Mouse (Mus musculus) thymus, adult 2 months (tissue): ENCODE measurements around the gene Ssh2. TPM values are rescaled to one million over a fixed set of nuclear protein-coding genes. Genes with fewer than 3 reads are reported as not detected.

Source experiments
- DNase-seq: peaks from one replicate; pipeline ENCODE4 v3.0.0; 2021
- H3K27ac ChIP-seq: fragments of 200-500 bp; 2 replicates; pipeline ENCODE4 v1.5.1; 2012; ENCODE audit warnings: low read length, control low read depth; ENCODE audit not compliant: control insufficient read depth, insufficient read depth
- H3K27me3 ChIP-seq: fragments of 200-500 bp; 2 replicates; pipeline ENCODE4 v1.6.1; 2012; ENCODE audit warnings: mild to moderate bottlenecking, low read length, moderate library complexity, mixed read lengths; ENCODE audit not compliant: control insufficient read depth, insufficient read depth
- H3K36me3 ChIP-seq: fragments of 200-500 bp; 2 replicates; pipeline ENCODE4 v1.6.1; 2012; ENCODE audit warnings: mild to moderate bottlenecking, low read length, moderate library complexity; ENCODE audit not compliant: control insufficient read depth, insufficient read depth
- H3K4me1 ChIP-seq: fragments of 200-500 bp; replicated peaks from 2 replicates; pipeline ENCODE4 v1.6.1; 2012; ENCODE audit warnings: low read length; ENCODE audit not compliant: control insufficient read depth, insufficient read depth
- H3K4me3 ChIP-seq: fragments of 200-500 bp; 2 replicates; pipeline ENCODE4 v1.5.1; 2012; ENCODE audit warnings: mild to moderate bottlenecking, low read length, control low read depth, moderate library complexity; ENCODE audit not compliant: control insufficient read depth, insufficient read depth
- CTCF ChIP-seq: fragments of 200-500 bp; IDR thresholded peaks from 2 replicates; pipeline ENCODE4 v1.5.1; 2012; ENCODE audit warnings: mild to moderate bottlenecking, control low read depth, low read length, moderate library complexity, borderline replicate concordance; ENCODE audit not compliant: control insufficient read depth, poor library complexity, insufficient read depth; ENCODE audit errors: extremely low read depth
- POLR2A ChIP-seq: fragments of 200-500 bp; IDR thresholded peaks from 2 replicates; pipeline ENCODE4 v1.6.1; 2012; ENCODE audit warnings: mild to moderate bottlenecking, low read length, control low read depth, moderate library complexity; ENCODE audit not compliant: control insufficient read depth, poor library complexity, insufficient read depth; ENCODE audit errors: extremely low read depth
- WGBS: fragments of 180-500 bp; shearing (Covaris S2); methylation state at CpG from one replicate; pipeline ENCODE4 v1.1.7; 2018; 5-methylcytosine and 5-hydroxymethylcytosine counted together
- polyA plus RNA-seq: library from polyadenylated mRNA; depleted of rRNA; stranded (reverse); fragments of >200 nt; gene quantifications from 2 replicates; pipeline ENCODE4 v1.2.3, GENCODE M21; 2012

The Ssh2 gene
- polyA plus RNA-seq, 1 experiment: 28.6 TPM

DNA sequence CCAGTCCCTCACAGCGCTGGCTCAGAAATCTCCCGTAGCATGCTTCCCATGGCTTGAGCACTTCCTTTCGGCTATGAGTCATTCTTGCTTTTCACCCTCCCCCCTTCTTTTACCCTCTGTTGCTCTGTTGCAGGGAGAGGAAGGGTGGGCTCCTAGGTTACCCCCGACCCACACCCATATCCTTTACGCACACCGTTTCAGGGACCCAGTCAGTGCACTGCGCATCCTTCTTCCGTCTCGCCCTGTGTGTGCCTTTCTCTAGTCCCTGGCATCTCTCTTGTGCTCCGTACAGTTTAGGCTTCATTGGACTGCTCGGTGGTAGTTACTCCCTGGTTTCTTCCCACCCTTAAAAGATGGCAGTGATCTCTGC is 659 bp downstream of the Ssh2 start:
- Histone ChIP-seq H3K27ac (peak overlapping the region; percentile 4; the same call in 1 of the 2 replicates), H3K36me3 (no peaks in the 10 kb centered on the region), H3K4me3 (peak overlapping the region; percentile 60), H3K4me1 (peaks cover 3% of the 10 kb centered on the region; the same call in 1 of the 2 replicates), H3K27me3 (no peaks in the 10 kb centered on the region)
- WGBS: 1% methylated on average over 11 of the region's 11 CpGs
- DNase-seq: no peak
- TF ChIP-seq POLR2A (no peak), CTCF (no peak)

DNA sequence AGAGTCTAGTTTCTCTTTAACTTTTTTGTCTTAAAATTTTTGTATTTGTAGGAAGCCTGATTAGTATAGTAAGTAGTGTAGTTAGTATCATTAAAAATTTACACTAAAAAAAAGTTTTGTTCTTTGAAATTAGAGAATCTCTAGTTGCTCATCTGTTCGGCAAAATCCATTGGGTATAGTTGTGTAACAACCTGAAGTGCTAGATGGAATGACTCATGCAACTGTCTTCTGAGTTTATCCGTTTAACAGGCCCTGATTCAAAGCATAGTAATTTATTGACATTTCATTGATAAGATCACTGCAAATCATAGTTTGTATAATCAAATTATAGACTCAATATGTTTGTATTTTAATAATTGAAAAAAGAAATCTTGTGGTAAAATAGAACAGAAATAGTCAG is 14.7 kb downstream of the Ssh2 start:
- no peaks in the 10 kb centered on the region for H3K4me1 ChIP-seq
- H3K27me3 ChIP-seq: no peaks in the 10 kb centered on the region
- H3K4me3 ChIP-seq: no peak overlapping the region
- TF ChIP-seq POLR2A: no peak
- no peak for TF ChIP-seq CTCF
- H3K27ac ChIP-seq: no peak overlapping the region
- no peak for DNase-seq
- WGBS: 97% methylated on average over 2 of the region's 2 CpGs
- H3K36me3 ChIP-seq: no peaks in the 10 kb centered on the region

DNA sequence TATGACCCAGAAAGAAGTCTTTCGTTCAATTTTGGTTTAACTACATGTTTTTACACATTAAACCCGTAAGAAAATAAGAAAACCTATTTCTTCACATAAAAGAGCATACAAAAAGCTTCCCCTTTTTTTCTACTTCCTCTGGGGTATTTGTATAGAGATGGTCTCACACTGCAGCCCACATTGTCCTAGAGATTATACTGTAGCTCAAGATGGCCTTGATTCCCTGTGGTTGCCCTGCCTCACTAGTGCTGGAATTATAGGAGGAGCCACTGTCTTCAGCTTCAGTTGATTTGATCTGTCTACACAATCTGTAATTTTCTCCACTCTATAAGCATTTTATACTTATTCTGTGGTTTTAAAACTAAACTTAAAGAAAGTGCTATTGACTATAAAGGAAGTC is 15.4 kb downstream of the Ssh2 start:
- TF ChIP-seq POLR2A (no peak), CTCF (no peak)
- WGBS: 60% methylated on average over 2 of the region's 2 CpGs

DNA sequence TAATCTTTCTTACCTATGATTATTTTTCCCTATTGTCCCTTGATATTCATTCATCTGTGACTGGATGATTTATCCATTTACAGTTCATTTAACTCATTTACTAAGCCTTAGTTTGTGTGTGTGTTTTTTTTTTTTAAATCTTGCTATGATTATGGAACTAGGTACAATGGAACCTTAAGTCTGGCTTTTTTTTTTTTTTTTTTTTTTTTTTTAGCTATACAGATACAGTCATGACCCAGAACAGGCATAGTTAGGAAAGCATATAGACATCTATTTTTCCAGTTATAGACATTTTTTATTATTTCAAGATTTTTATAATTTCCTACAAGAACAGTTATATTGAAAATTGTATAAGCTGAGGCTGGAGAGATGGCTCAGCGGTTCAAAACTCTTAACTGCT is 19.2 kb downstream of the Ssh2 start:
- no peak for TF ChIP-seq CTCF
- TF ChIP-seq POLR2A: no peak
- Histone ChIP-seq H3K4me3 (no peak overlapping the region), H3K27me3 (no peaks in the 10 kb centered on the region), H3K27ac (no peak overlapping the region), H3K4me1 (no peaks in the 10 kb centered on the region; the same call in 1 of the 2 replicates), H3K36me3 (no peaks in the 10 kb centered on the region)
- 98% methylated on average over 1 of the region's 1 CpGs for WGBS
- DNase-seq: no peak

More for the DNA sequence above, 15.4 kb downstream of the Ssh2 start:
- Histone ChIP-seq H3K36me3 (no peaks in the 10 kb centered on the region), H3K27me3 (no peaks in the 10 kb centered on the region), H3K27ac (no peak overlapping the region), H3K4me1 (no peaks in the 10 kb centered on the region), H3K4me3 (no peak overlapping the region)
- no peak for DNase-seq

DNA sequence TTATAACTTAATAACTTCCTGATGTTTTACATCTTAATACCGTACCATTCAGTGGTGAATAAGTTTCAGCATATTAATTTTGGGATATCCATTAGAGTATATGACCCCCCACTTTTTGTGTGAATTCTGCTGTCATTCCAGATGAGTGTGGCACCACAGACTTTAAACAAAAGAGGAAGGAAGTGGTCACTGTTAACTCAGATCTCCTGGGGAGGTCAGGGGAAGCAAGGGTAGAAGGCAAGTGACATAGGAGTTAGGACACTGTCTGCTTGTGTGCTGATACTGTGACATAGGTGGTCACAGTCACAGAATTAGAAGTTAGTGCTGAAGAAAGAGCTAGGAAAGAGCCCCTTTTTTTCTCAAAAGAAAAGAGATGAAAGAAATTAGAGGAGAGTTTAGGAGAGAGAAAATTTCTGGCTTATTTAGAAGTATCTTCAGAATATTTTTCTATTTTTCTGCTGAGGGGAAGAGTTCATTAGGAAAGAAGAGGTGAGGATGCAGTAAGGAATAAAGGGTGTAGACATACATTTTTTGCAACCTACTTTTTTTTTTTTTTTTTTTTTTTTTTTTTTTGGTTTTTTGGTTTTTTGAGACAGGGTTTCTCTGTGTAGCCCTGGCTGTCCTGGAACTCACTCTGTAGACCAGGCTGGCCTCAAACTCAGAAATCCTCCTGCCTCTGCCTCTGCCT is 23.7 kb downstream of the Ssh2 start:
- no peaks in the 10 kb centered on the region for H3K36me3 ChIP-seq
- no peak overlapping the region for H3K4me3 ChIP-seq
- WGBS: 42% methylated on average over 1 of the region's 1 CpGs

DNA sequence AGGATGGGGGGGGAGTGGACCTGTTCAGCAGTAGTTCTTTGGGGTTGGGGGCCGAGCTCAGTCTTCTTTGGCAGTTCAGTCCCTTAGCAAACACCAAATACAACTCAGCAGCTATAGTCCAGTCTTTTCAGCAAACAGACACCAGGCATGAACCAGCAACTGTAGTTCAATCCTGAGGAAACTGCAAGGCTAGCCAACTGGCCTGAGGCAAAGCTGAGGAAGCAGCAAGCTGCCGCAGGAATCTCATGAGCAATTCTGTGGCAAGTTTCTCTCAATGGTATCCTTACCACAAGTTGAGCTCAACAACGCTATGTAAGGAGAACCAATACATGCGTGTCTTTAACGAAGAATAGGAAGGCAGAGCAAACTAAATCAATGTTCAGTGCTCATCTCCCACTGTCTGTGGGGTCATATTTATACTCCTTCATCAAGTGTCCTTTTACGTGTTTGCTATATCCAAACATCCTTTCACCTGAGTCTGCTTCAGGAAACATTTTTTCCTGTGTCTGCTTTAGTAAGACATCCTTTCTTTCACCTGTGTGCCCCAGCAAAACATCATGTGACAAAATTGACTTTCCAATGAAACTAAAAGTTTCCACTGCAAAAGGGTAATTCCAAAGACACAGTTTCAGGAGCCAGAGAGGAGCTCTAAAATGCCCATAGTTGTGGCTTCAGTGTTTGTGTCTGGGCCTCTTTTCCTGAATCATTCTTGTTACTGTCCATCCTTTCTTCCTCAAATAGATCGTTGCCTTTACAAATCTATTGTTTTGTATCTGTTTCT is 24.6 kb downstream of the Ssh2 start:
- H3K27ac ChIP-seq: no peak overlapping the region

More for the DNA sequence above, 23.7 kb downstream of the Ssh2 start:
- TF ChIP-seq CTCF (no peak), POLR2A (no peak)
- no peaks in the 10 kb centered on the region; the same call in 1 of the 2 replicates for H3K4me1 ChIP-seq
- no peak overlapping the region for H3K27ac ChIP-seq
- no peaks in the 10 kb centered on the region for H3K27me3 ChIP-seq
- DNase-seq: no peak

More for the DNA sequence above, 24.6 kb downstream of the Ssh2 start:
- WGBS: 90% methylated on average over 7 of the region's 7 CpGs
- H3K27me3 ChIP-seq: no peaks in the 10 kb centered on the region
- TF ChIP-seq POLR2A (no peak), CTCF (no peak)
- no peaks in the 10 kb centered on the region for H3K36me3 ChIP-seq
- no peak for DNase-seq
- H3K4me3 ChIP-seq: no peak overlapping the region
- no peaks in the 10 kb centered on the region; the same call in 1 of the 2 replicates for H3K4me1 ChIP-seq
